Mouse (Mus musculus) hindbrain, embryonic 11.5 days (tissue): Measurements from ENCODE around the gene Ly6c2. TPM values are rescaled to one million over a fixed set of nuclear protein-coding genes. Genes with fewer than 3 reads are reported as not detected.
"Not testable (repeated sequence)": the region's sequence is repeated elsewhere in the genome, so short reads cannot be mapped to it uniquely, and the experiment has no call there.

Experiments
- ATAC-seq: fragments of 200-750 bp; cut with Nextera tagmentation; 2 replicates; pipeline ENCODE4 v1.8.0; 2017; ENCODE audit warnings: mild to moderate bottlenecking, moderate TSS enrichment, moderate library complexity; ENCODE audit not compliant: low FRiP score
- DNase-seq: peaks from one replicate; pipeline ENCODE4 v3.0.0-alpha.2; 2015; ENCODE audit warnings: low spot score
- H3K27ac ChIP-seq: fragments of 300-500 bp; sonication (generic); 2 replicates; pipeline ENCODE4 v1.5.1; 2014; ENCODE audit warnings: mild to moderate bottlenecking, low read depth, low read length
- H3K27me3 ChIP-seq: fragments of 300-500 bp; sonication (generic); 2 replicates; pipeline ENCODE4 v1.6.1; 2014; ENCODE audit warnings: mild to moderate bottlenecking, low read length, moderate library complexity, mixed read lengths; ENCODE audit not compliant: control insufficient read depth, insufficient read depth
- H3K36me3 ChIP-seq: fragments of 300-500 bp; sonication (generic); 2 replicates; pipeline ENCODE4 v1.6.1; 2014; ENCODE audit warnings: mild to moderate bottlenecking, low read length, moderate library complexity, mixed read lengths; ENCODE audit not compliant: control insufficient read depth, insufficient read depth
- H3K4me1 ChIP-seq: fragments of 300-500 bp; sonication (generic); replicated peaks from 2 replicates; pipeline ENCODE4 v1.6.1; 2014; ENCODE audit warnings: low read length, mixed read lengths; ENCODE audit not compliant: control insufficient read depth, insufficient read depth
- H3K4me2 ChIP-seq: fragments of 300-500 bp; sonication (generic); replicated peaks from 2 replicates; pipeline ENCODE4 v1.6.1; 2014; ENCODE audit warnings: mild to moderate bottlenecking, low read depth, low read length
- H3K4me3 ChIP-seq: fragments of 300-500 bp; sonication (generic); 2 replicates; pipeline ENCODE4 v1.5.1; 2014; ENCODE audit warnings: low read depth, low read length
- H3K9ac ChIP-seq: fragments of 300-500 bp; sonication (generic); 2 replicates; pipeline ENCODE4 v1.6.1; 2014; ENCODE audit warnings: low read depth, low read length
- H3K9me3 ChIP-seq: fragments of 300-500 bp; sonication (generic); 2 replicates; pipeline ENCODE4 v1.6.1; 2016; ENCODE audit warnings: low read length; ENCODE audit not compliant: control insufficient read depth
- WGBS: fragments of 180-500 bp; shearing (Covaris S2); extraction: QIAGEN DNeasy Blood & Tissue Kit; methylation state at CpG from one replicate; pipeline ENCODE4 v1.1.7; 2014; 5-methylcytosine and 5-hydroxymethylcytosine counted together
- polyA plus RNA-seq: library from polyadenylated mRNA; unstranded; fragments of >200 nt; fragmentation: Nextera tagmentation; extraction: Ambion mirVana; gene quantifications from 2 replicates; pipeline ENCODE4 v1.2.1, GENCODE M21; 2014

Gene Ly6c2
- polyA plus RNA-seq = not detected in 2 replicates

DNA sequence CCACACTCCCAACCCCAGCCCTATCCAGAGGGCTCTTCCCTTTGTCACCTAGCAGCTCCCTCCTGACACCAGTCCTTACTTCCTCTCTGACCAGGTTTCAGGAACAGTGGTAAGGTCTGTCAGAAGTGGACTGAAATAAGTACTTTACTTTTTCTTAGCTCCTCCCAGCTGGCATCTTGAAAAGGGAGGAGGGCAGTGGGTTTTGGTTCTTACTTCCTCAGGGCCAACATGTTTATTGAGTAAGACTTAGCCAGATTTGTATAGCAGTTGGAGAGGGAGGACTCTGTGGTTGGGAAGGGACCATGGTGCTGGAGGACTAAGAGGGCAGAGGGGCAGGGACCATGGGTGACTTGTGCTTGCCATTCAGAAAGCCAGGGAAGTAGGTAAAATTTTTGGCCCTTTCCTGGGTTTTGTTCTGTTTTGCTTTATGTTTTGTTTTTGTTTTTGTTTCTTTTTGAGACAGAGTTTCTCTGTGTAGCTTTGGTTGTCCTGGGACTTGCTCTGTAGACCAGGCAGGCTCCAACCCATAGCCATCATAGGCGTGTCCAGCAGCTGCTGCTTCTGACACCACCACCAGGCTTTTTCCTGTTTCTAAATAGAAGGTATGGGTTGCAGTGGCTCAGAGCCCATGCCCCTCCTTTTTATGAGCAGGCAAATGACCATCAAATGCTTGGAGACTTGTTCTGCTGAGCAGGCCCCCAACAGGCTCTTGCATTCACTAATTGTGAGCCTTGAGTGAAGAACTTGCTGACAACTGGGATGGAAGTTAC lies at the start of gene Ly6c2:
Gene Ly6c2, minus strand, starts transcription at position 110 of the 770 bp plus-strand sequence.
- H3K27ac ChIP-seq, H3K4me2 ChIP-seq, H3K4me3 ChIP-seq, H3K4me1 ChIP-seq, H3K27me3 ChIP-seq, H3K9ac ChIP-seq, H3K36me3 ChIP-seq, H3K9me3 ChIP-seq, ATAC-seq, DNase-seq: not testable (repeated sequence)
- no CpG with 5 or more reads among the region's 1 CpGs for WGBS

DNA sequence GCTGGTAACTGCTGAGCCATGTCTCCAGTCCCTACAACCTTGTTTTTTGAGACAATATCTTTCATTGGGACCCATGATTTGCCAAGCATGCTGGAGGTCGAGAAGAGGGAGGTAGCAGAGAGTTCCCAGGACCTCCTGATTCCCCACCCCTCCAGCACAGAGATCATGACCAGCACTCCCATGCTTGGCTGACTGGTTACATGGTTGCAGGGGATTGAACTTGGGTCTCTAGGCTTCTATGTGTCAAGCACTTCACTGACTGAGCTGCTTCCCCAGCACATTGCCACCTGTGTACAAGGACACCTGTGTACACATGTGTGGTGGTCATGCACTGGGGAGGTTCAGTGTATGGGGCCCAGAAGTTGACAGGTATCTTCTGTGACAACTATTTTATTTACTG lies 45.9 kb upstream of the Ly6c2 start:
- H3K27me3 ChIP-seq = no peaks in the 10 kb centered on the region
- no peak for DNase-seq
- no peak overlapping the region for H3K4me3 ChIP-seq
- no peaks in the 10 kb centered on the region for H3K4me1 ChIP-seq
- H3K36me3 ChIP-seq = no peaks in the 10 kb centered on the region
- WGBS = 80% methylated on average over 1 of the region's 1 CpGs
- no peak overlapping the region for H3K4me2 ChIP-seq
- H3K9ac ChIP-seq = no peak overlapping the region
- no peaks in the 10 kb centered on the region for H3K9me3 ChIP-seq
- ATAC-seq = no peak
- no peak overlapping the region for H3K27ac ChIP-seq

DNA sequence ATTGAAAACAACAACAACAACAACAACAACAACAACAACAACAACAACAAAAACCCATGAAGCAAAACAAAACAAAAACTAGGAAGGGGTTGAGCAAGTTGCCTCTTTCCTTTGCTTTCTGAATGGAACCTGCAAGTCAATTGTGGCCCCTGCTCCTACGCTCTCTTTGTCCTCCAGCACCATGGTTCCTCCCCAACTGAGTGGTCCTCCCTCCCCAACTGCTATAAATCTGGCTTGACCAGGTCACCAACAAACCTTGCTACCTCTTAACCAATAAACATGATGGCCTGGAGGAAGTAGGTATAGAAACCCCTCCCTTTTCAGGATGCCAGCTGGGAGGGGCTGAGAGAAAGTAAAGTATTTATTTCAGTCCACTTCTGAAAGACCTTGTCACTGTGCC lies 43.2 kb upstream of the Ly6c2 start, which contains the start of gene Ly6g:
Gene Ly6g, plus strand, starts transcription at position 301 of the 400 bp plus-strand sequence.
- no peaks in the 10 kb centered on the region for H3K36me3 ChIP-seq
- H3K9ac ChIP-seq = no peak within 1 kb of the TSS
- DNase-seq = no peak
- H3K4me3 ChIP-seq = no peak within 1 kb of the TSS
- no peaks in the 10 kb centered on the region for H3K9me3 ChIP-seq
- H3K4me2 ChIP-seq = no peak within 1 kb of the TSS
- no peak within 1 kb of the TSS for H3K27ac ChIP-seq
- no peak for ATAC-seq
- H3K27me3 ChIP-seq = no peaks in the 10 kb centered on the region
- WGBS = 100% methylated on average over 1 of the region's 1 CpGs
- H3K4me1 ChIP-seq = no peaks in the 10 kb centered on the region

DNA sequence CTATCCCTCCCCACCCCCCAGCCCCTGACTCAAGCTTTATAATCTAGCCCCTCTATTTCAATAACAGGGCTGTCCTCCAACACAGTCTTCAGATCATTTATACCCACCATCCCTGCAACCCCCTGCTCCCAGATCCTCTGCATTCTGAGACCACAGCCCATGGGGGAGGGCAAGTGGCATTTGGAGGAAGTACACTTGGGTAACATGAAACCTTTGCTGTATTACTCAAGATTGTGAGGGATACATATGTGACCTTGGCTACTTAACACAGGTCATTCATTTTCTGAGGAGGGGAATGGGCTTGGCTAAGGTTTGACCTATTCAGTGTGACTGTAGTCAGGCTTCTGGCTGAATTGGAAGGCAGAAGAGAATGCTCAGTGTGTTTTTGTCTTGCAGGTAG lies 41.3 kb upstream of the Ly6c2 start:
- no peak overlapping the region for H3K4me2 ChIP-seq
- H3K9me3 ChIP-seq = no peaks in the 10 kb centered on the region
- ATAC-seq (no peak), DNase-seq (no peak)
- no peaks in the 10 kb centered on the region for H3K36me3 ChIP-seq
- no peak overlapping the region for H3K4me3 ChIP-seq
- H3K27me3 ChIP-seq = no peaks in the 10 kb centered on the region
- H3K9ac ChIP-seq = no peak overlapping the region
- no peak overlapping the region for H3K27ac ChIP-seq
- no peaks in the 10 kb centered on the region for H3K4me1 ChIP-seq

DNA sequence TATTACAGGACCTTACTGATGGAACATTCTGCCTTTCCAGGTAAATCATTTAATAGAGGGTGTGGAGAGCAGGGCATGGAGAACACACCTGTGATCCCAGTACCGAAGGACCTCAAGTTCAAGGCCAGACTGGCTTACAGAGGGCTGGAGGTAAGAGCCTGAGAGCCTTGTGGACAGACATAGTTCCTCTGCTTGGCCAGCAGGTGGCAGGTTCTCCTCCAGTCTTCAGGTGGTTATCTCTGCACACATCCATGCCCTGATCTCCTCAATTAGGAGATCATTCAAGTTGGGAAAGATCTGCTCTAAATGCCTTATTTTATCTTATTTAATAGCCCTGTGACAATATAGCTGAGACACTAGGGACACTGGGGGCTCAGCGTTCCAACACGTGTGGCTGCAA lies 32.0 kb upstream of the Ly6c2 start:
- DNase-seq = no peak
- H3K4me1 ChIP-seq = no peaks in the 10 kb centered on the region
- H3K4me3 ChIP-seq = no peak overlapping the region
- no peak overlapping the region for H3K4me2 ChIP-seq
- ATAC-seq = no peak
- no peaks in the 10 kb centered on the region for H3K36me3 ChIP-seq
- H3K9me3 ChIP-seq = no peaks in the 10 kb centered on the region
- H3K27ac ChIP-seq = no peak overlapping the region
- WGBS = 69% methylated on average over 3 of the region's 3 CpGs
- H3K27me3 ChIP-seq = no peaks in the 10 kb centered on the region
- H3K9ac ChIP-seq = no peak overlapping the region

DNA sequence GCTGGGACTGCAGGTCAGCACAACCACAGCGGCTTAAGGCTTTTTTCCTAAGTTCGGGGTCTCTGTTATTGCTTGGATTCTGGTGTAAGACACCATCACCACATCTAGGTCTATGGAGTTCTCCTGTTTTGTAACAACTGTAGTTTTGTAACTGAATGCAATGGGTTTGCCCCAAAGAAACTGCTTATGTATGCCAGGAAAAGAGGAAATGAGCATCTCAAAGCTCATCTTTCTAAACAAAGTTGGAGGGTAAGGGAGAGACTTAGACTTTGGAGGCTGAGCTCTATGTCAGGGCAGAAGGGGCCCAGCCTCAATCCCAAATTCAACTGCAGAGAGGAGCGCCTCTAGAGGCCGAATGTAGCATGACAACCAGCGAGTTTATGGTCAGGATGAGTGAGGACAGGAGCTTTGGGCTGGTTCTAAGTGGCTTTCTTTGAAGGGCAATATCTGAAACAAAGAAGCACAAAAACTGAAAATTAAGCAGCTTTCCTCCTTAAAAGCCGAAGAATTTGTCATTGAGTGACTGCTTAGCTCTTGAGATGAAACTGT lies 30.1 kb upstream of the Ly6c2 start:
- DNase-seq = peak; percentile 54

DNA sequence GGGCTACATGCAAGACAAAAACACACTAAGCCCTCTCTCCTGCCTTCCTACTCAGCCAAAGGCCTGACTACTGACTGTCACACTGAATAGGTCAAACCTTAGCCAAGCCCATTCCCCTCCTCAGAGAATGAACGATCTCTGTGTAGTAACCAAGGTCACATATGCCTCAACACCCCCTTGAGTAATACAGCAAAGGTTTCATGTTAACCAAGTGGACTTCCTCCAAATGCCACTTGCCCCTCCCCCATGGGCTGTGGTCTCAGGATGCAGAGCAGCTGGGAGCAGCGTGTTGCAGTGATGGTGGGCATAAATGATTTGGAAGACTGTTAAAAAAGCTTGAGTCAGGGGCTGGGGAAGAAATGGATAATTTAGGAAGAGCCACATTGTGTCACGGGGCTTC lies 26.0 kb upstream of the Ly6c2 start:
- 72% methylated on average over 3 of the region's 3 CpGs for WGBS
- H3K27me3 ChIP-seq, H3K36me3 ChIP-seq, H3K4me1 ChIP-seq, ATAC-seq, H3K4me2 ChIP-seq, H3K27ac ChIP-seq, H3K4me3 ChIP-seq, H3K9me3 ChIP-seq, H3K9ac ChIP-seq, DNase-seq: not testable (repeated sequence)

More for the DNA sequence above, 30.1 kb upstream of the Ly6c2 start:
- not testable (repeated sequence) for H3K27ac ChIP-seq, H3K4me2 ChIP-seq, ATAC-seq, H3K9me3 ChIP-seq, H3K4me3 ChIP-seq, H3K36me3 ChIP-seq, H3K27me3 ChIP-seq, H3K9ac ChIP-seq, H3K4me1 ChIP-seq
- 44% methylated on average over 6 of the region's 6 CpGs for WGBS

DNA sequence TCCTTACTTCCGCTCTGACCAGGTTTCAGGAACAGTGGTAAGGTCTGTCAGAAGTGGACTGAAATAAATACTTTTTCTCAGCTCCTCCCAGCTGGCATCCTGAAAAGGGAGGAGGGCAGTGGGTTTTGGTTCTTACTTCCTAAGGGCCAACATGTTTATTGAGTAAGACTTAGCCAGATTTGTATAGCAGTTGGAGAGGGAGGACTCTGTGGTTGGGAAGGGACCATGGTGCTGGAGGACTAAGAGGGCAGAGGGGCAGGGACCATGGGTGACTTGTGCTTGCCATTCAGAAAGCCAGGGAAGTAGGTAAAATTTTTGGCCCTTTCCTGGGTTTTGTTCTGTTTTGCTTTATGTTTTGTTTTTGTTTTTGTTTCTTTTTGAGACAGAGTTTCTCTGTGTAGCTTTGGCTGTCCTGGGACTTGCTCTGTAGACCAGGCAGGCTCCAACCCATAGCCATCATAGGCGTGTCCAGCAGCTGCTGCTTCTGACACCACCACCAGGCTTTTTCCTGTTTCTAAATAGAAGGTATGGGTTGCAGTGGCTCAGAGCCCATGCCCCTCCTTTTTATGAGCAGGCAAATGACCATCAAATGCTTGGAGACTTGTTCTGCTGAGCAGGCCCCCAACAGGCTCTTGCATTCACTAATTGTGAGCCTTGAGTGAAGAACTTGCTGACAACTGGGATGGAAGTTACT lies 23.5 kb upstream of the Ly6c2 start:
- ATAC-seq, H3K36me3 ChIP-seq, DNase-seq, H3K4me2 ChIP-seq, H3K9me3 ChIP-seq, H3K4me1 ChIP-seq, H3K27ac ChIP-seq, H3K4me3 ChIP-seq, H3K27me3 ChIP-seq, H3K9ac ChIP-seq: not testable (repeated sequence)
- 73% methylated on average over 2 of the region's 2 CpGs for WGBS
